9 mouse cellular contexts compared by ENCODE assay signal in the genomic region with DNA sequence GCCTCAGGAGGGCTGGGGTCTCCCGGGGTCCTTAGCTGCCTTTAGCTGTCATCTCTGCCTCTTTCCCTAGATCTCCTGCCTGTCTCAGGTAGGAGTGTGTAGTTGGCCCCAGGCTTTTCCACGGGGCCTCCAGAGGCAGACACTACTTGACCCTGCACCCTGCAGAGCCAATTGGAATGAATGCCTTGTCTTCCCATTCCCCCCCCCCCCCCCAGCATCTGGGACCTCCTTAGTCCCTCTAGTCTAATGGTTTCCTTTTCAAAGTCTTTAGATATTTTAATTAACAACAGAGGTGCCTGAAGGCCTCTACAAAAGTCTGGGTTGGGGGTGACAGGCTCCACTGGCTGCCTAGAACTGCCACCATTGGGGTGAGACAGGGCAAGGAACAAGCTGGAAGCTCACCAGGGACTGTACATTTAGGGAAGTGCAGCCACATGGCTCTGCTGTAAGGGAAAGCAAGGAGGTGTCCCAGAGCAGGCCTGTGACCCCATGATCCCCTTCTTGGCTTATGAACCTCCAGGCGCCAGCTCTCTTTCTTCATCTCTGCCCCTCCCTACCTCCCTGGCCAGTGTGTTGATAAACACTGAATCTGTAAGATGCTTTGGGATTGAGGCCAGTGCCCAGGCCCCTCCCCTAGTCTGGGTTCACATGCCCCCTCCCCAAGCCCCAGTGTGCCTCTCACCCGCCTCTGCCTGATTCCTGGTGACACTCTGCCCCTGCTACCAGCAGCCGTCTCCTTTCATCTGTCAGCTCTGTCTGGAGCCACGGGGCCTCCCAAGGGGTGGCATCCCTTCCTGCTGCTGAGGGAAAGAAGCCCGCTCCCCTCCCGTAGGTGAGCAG. TPM values are rescaled to one million over a fixed set of nuclear protein-coding genes. Genes with fewer than 3 reads are reported as not detected.
A peak's percentile ranks its signal among the peaks of the same experiment; 100 is the strongest.
DNase-seq lines count a peak whose midpoint lies in the region; ATAC-seq and TF ChIP-seq lines count a peak whose summit lies in the region.
"Had no signal": no experiment of that assay in that cellular context is flagged by ENCODE, and none has a peak within 500 bp of the region (broad histone marks: within the 10 kb centered on the region; RNA-seq: fewer than 3 reads in every experiment).

No protein-coding gene starts in this region.

- no peaks in the 10 kb centered on the region for H3K9me3 ChIP-seq in heart, embryonic 12.5 days (replicated peaks)
- no peaks in the 10 kb centered on the region for H3K9me3 ChIP-seq in embryonic facial prominence, embryonic 10.5 days
- H3K9me3 ChIP-seq in lung, postnatal 0 days (ENCODE audit: low read length) = no peaks in the 10 kb centered on the region

- intact Hi-C loops in heart, postnatal 14 days (cut with DNase I) = no loop called here

- peak overlapping the region; percentile 83 for H3K27ac ChIP-seq in heart, embryonic 12.5 days (ENCODE audit: poor library complexity, severe bottlenecking)
- peak overlapping the region; percentile 87 for H3K27ac ChIP-seq in embryonic facial prominence, embryonic 10.5 days (replicated peaks)
- H3K27ac ChIP-seq in lung, postnatal 0 days (ENCODE audit: low read length) = peak overlapping the region; percentile 43
- H3K27ac ChIP-seq: macrophage had no signal

- H3K79me2 ChIP-seq in C2C12 (ENCODE audit: control insufficient read depth, insufficient read depth) = peaks cover 17% of the 10 kb centered on the region

- DNase-seq in heart, postnatal 14 days = no peak
- peak; percentile 80 for DNase-seq in embryonic facial prominence, embryonic 10.5 days (ENCODE audit: low spot score)
- DNase-seq in lung, postnatal 0 days (ENCODE audit: low spot score) = peak; percentile 76
- no peak for DNase-seq in right cerebral cortex, postnatal 25 days
- DNase-seq in layer of hippocampus, postnatal 10 days (ENCODE audit: low spot score in 2 of 2) = no peak
- DNase-seq in left cerebral cortex, adult 11 months (ENCODE audit: low spot score) = no peak

- no peak for TF ChIP-seq CTCF in C2C12 (IDR thresholded peaks at IDR 0.05; ENCODE audit: control insufficient read depth, insufficient read depth, insufficient read length)
- TF ChIP-seq CTCF in lung, postnatal 0 days (IDR thresholded peaks at IDR 0.05) = no peak

- peaks cover 40% of the 10 kb centered on the region for H3K36me3 ChIP-seq in heart, embryonic 12.5 days
- H3K36me3 ChIP-seq in C2C12 (ENCODE audit: control insufficient read depth, insufficient read depth) = peaks cover 39% of the 10 kb centered on the region
- H3K36me3 ChIP-seq in embryonic facial prominence, embryonic 10.5 days (replicated peaks) = peaks cover 60% of the 10 kb centered on the region
- H3K36me3 ChIP-seq in lung, postnatal 0 days (ENCODE audit: insufficient read depth, low read length) = peaks cover 7% of the 10 kb centered on the region; the same call in 1 of the 2 replicates

- H3K79me3 ChIP-seq in C2C12 (ENCODE audit: low read depth) = no peaks in the 10 kb centered on the region

- H3K27me3 ChIP-seq in heart, embryonic 12.5 days (replicated peaks) = no peaks in the 10 kb centered on the region
- no peaks in the 10 kb centered on the region for H3K27me3 ChIP-seq in C2C12 (ENCODE audit: control insufficient read depth, insufficient read depth, insufficient read length)
- H3K27me3 ChIP-seq in embryonic facial prominence, embryonic 10.5 days (replicated peaks; ENCODE audit: low read depth, poor library complexity, severe bottlenecking) = 0 out of 2 replicates have a peak, but pooled peaks cover 4% of the 10 kb centered on the region
- no peaks in the 10 kb centered on the region for H3K27me3 ChIP-seq in lung, postnatal 0 days (replicated peaks; ENCODE audit: insufficient read depth, low read length)

- ATAC-seq in heart, embryonic 12.5 days (ENCODE audit: insufficient number of reproducible peaks, low FRiP score) = peak; percentile 37
- ATAC-seq in lung, postnatal 0 days = peak; percentile 72

- no peak for TF ChIP-seq EP300 in lung, postnatal 0 days (IDR thresholded peaks at IDR 0.05)

- peak overlapping the region; percentile 48 for H3K9ac ChIP-seq in heart, embryonic 12.5 days
- no peak overlapping the region for H3K9ac ChIP-seq in lung, postnatal 0 days (replicated peaks; ENCODE audit: low read depth)

- H3ac ChIP-seq in C2C12 (ENCODE audit: control insufficient read depth, insufficient read length, low read depth) = peak overlapping the region; percentile 22

- peaks cover 55% of the 10 kb centered on the region for H3K4me1 ChIP-seq in heart, embryonic 12.5 days (replicated peaks)
- peaks cover 75% of the 10 kb centered on the region for H3K4me1 ChIP-seq in embryonic facial prominence, embryonic 10.5 days
- H3K4me1 ChIP-seq in lung, postnatal 0 days (ENCODE audit: insufficient read depth, low read depth, low read length) = no peaks in the 10 kb centered on the region

- 19% methylated on average over 8 of the region's 8 CpGs for WGBS in heart, embryonic 12.5 days
- WGBS in embryonic facial prominence, embryonic 10.5 days = 14% methylated on average over 8 of the region's 8 CpGs
- 33% methylated on average over 8 of the region's 8 CpGs for WGBS in lung, postnatal 0 days

- no peak overlapping the region for H3K4me3 ChIP-seq in heart, embryonic 12.5 days
- H3K4me3 ChIP-seq in C2C12 (ENCODE audit: insufficient read depth, poor library complexity, severe bottlenecking) = no peak overlapping the region
- peak overlapping the region; percentile 34 for H3K4me3 ChIP-seq in embryonic facial prominence, embryonic 10.5 days
- H3K4me3 ChIP-seq in lung, postnatal 0 days (ENCODE audit: low read depth, low read length) = no peak overlapping the region

- peak overlapping the region; percentile 37 for H3K4me2 ChIP-seq in heart, embryonic 12.5 days
- H3K4me2 ChIP-seq in lung, postnatal 0 days (replicated peaks; ENCODE audit: low read depth, low read length) = no peak overlapping the region

TF ChIP-seq in C2C12, 6 proteins besides CTCF, POLR2A, EP300 and RAD21:
- TF ChIP-seq MYOD1 (IDR thresholded peaks at IDR 0.05; ENCODE audit: control insufficient read depth, insufficient read length, low read depth) = no peak
- no peak for TF ChIP-seq USF1 (IDR thresholded peaks at IDR 0.05; ENCODE audit: low read depth)
- TF ChIP-seq MAX (IDR thresholded peaks at IDR 0.05) = no peak
- TF ChIP-seq CEBPB (IDR thresholded peaks at IDR 0.05; ENCODE audit: low read depth) = no peak
- TF ChIP-seq MYOG (IDR thresholded peaks at IDR 0.05; ENCODE audit: control insufficient read depth, extremely low read depth, insufficient read length) = no peak
- TF ChIP-seq FOSL1 (IDR thresholded peaks at IDR 0.05; ENCODE audit: insufficient read depth, low read length, poor library complexity, severe bottlenecking) = no peak

RNA-seq across cellular contexts. Expression of a gene that starts 8.8 kb away (rescaled TPM):
- 117 and 119 TPM in 2 replicates for polyA plus RNA-seq in heart, embryonic 12.5 days (2016; fragmentation: Nextera tagmentation; extraction: Ambion mirVana)
- 10 to 100 TPM; 35.4 to 36.4 TPM for total RNA-seq in heart, postnatal 14 days (2021)
- polyA plus RNA-seq in C2C12 (2012; fragmentation: generic; extraction: Trizol) = 57.6 TPM
- 119 and 124 TPM in 2 replicates for polyA plus RNA-seq in embryonic facial prominence, embryonic 10.5 days (2016; fragmentation: Nextera tagmentation; extraction: Ambion mirVana)
- 102 and 112 TPM in 2 replicates for polyA plus RNA-seq in lung, postnatal 0 days (2015; fragmentation: Nextera tagmentation; extraction: Ambion mirVana)
- 10 to 100 TPM; 30.1 to 32.0 TPM for total RNA-seq in layer of hippocampus, postnatal 10 days (2021)

RNA-seq across cellular contexts. Expression of a gene that starts 9.0 kb away (rescaled TPM):
- polyA plus RNA-seq in heart, embryonic 12.5 days (2016; fragmentation: Nextera tagmentation; extraction: Ambion mirVana) = 35.2 and 37.0 TPM in 2 replicates
- 10 to 100 TPM in 1 of 2 experiments, 1 to 10 TPM in 1; 9.2 to 10.9 TPM for total RNA-seq in heart, postnatal 14 days (2021)
- polyA plus RNA-seq in C2C12 (2012; fragmentation: generic; extraction: Trizol) = 13.5 TPM
- polyA plus RNA-seq in embryonic facial prominence, embryonic 10.5 days (2016; fragmentation: Nextera tagmentation; extraction: Ambion mirVana) = 56.8 and 58.9 TPM in 2 replicates
- 37.3 and 41.4 TPM in 2 replicates for polyA plus RNA-seq in lung, postnatal 0 days (2015; fragmentation: Nextera tagmentation; extraction: Ambion mirVana)
- 10 to 100 TPM; 61.1 to 71.1 TPM for total RNA-seq in layer of hippocampus, postnatal 10 days (2021)

RNA-seq across cellular contexts. Expression of a gene that starts 16.6 kb away (rescaled TPM):
- polyA plus RNA-seq in heart, embryonic 12.5 days (2016; fragmentation: Nextera tagmentation; extraction: Ambion mirVana) = 7.6 and 8.4 TPM in 2 replicates
- 1 to 10 TPM; 1.3 to 1.6 TPM for total RNA-seq in heart, postnatal 14 days (2021)
- polyA plus RNA-seq in C2C12 (2012; fragmentation: generic; extraction: Trizol) = 2.5 TPM
- polyA plus RNA-seq in embryonic facial prominence, embryonic 10.5 days (2016; fragmentation: Nextera tagmentation; extraction: Ambion mirVana) = 27.2 and 31.2 TPM in 2 replicates
- polyA plus RNA-seq in lung, postnatal 0 days (2015; fragmentation: Nextera tagmentation; extraction: Ambion mirVana) = 56.0 and 61.9 TPM in 2 replicates
- 100 to 1,000 TPM; 247 to 249 TPM for total RNA-seq in layer of hippocampus, postnatal 10 days (2021)

RNA-seq across cellular contexts. Expression of a gene that starts 22.4 kb away (rescaled TPM):
- polyA plus RNA-seq in heart, embryonic 12.5 days (2016; fragmentation: Nextera tagmentation; extraction: Ambion mirVana) = 4.3 and 5.4 TPM in 2 replicates
- 1 to 10 TPM; 3.1 to 5.8 TPM for total RNA-seq in heart, postnatal 14 days (2021)
- polyA plus RNA-seq in C2C12 (2012; fragmentation: generic; extraction: Trizol) = 15.4 TPM
- 12.8 and 16.0 TPM in 2 replicates for polyA plus RNA-seq in embryonic facial prominence, embryonic 10.5 days (2016; fragmentation: Nextera tagmentation; extraction: Ambion mirVana)
- polyA plus RNA-seq in lung, postnatal 0 days (2015; fragmentation: Nextera tagmentation; extraction: Ambion mirVana) = 344 and 430 TPM in 2 replicates
- total RNA-seq in layer of hippocampus, postnatal 10 days (2021) = 10 to 100 TPM in 1 of 2 experiments, 1 to 10 TPM in 1; 7.8 to 10.2 TPM

RNA-seq across cellular contexts. Expression of a gene that starts 27.2 kb away (rescaled TPM):
- polyA plus RNA-seq in heart, embryonic 12.5 days (2016; fragmentation: Nextera tagmentation; extraction: Ambion mirVana) = 1.1 and 1.9 TPM in 2 replicates
- 10 to 100 TPM; 18.6 to 53.1 TPM for total RNA-seq in heart, postnatal 14 days (2021)
- polyA plus RNA-seq in C2C12 (2012; fragmentation: generic; extraction: Trizol) = 51.7 TPM
- polyA plus RNA-seq in embryonic facial prominence, embryonic 10.5 days (2016; fragmentation: Nextera tagmentation; extraction: Ambion mirVana) = 2.6 and 2.9 TPM in 2 replicates
- 4,475 and 4,528 TPM in 2 replicates for polyA plus RNA-seq in lung, postnatal 0 days (2015; fragmentation: Nextera tagmentation; extraction: Ambion mirVana)
- 1 to 10 TPM; 2.6 to 2.8 TPM for total RNA-seq in layer of hippocampus, postnatal 10 days (2021)

Comparison
In these comparisons a context has a peak if more than half of its experiments do, and no peak if none do; other contexts are left out.
1. DNase-seq: peak in embryonic facial prominence, embryonic 10.5 days (single experiment) and lung, postnatal 0 days (single experiment); none in heart, postnatal 14 days (0 of 2), right cerebral cortex, postnatal 25 days (single experiment), layer of hippocampus, postnatal 10 days (0 of 2) and left cerebral cortex, adult 11 months (single experiment).
2. Peak in every context shown above with its lines, with median percentiles within 50 percentile points of each other: H3K27ac ChIP-seq.